Mouse (Mus musculus) spleen, postnatal 14 days (tissue): ENCODE results near the gene Ctsa.
"Not testable (repeated sequence)": the region's sequence is repeated elsewhere in the genome, so short reads cannot be mapped to it uniquely, and the experiment has no call there.

Experiments
- DNase-seq, 2 experiments: peaks; one replicate each; pipeline ENCODE4 v3.0.0; 2021 to 2022; ENCODE audit warnings: low spot score in 2 of 2

Gene Ctsa

DNA sequence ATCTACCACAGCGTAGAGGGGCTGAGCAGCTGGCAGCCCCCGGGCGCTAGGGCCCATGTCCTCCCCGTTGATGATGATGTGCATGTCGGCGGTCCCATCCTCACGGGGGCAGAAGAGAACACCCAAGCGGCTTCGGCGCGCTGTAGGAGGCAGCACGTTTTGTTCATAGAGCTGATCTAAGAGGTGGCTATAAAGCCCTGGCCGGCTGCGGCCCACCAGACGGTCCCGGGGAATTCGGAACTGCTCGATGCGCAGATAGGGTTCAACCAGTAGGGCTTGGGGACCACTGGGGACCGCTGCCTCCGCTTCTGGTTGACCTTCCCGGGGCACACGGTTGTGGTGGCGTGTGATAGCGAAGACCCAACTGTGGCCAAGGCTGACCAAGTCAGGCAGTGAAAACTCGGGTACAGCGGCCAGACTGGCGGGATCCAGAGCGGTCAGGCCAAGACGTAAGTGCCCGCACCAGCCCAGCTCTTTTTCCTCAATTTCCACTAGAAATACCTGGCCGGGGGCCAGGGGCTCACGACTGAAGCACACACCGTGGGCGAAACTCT is at the start of gene Ctsa:
Gene Ctsa, plus strand, starts transcription at position 126 of the 554 bp plus-strand sequence.
- peak; percentile 57 to 71 for DNase-seq

DNA sequence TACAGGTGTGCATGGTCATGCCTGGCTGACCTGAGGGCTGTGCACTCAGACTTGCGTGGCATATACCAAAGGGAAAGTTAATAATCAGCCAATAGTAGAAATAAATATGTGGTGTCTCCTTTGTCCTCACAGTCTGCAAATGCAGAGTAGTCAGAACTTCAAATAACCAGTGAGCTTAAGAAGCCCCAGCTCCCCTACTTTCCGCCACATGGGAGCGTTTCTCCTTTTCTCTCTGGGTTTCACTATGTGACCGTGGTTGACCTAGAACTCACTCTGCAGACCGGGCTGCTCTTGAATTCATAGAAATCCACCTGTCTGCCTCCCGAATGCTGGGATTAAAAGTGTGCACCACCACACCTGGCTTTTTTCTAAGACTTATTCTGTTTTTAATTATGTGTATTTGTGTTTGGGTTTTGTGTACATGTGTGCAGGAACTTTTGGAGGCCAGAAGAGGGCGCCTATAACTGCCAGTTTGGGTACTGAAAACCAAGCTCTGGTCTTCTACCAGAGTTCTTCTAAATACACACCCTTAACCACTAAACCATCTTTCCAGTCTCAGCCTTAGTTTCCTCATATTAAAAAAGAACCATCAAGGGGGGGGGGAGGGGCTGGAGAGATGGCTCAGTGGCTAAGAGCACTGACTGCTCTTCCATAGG is 48.6 kb upstream of the Ctsa start:
- no peak for DNase-seq

DNA sequence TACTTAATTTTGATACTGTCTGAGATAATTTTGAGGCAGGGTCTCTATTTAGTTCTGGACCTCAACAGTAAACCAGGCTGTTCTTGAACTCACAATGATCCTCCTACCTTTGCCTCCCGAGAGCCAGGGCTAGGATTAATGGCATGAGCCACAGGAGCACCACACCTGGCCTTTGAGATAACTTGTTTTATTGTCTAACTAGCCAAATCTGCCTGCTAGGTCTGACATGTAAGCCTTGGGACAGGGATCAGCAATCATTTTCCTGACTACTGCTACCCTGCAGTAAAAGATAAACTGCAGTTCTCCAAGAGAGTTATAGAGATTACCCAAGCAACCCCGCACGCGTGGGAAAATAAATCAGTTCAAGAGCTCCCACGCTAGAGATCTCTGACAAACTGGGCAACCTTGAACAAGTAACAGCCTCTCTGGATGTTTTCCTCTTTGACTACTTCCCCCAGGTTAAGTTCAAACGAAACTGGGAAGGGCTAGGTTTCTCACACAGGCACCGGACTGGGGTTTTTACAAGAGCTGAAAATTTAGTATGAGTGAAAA is 47.7 kb upstream of the Ctsa start:
- DNase-seq: no peak

DNA sequence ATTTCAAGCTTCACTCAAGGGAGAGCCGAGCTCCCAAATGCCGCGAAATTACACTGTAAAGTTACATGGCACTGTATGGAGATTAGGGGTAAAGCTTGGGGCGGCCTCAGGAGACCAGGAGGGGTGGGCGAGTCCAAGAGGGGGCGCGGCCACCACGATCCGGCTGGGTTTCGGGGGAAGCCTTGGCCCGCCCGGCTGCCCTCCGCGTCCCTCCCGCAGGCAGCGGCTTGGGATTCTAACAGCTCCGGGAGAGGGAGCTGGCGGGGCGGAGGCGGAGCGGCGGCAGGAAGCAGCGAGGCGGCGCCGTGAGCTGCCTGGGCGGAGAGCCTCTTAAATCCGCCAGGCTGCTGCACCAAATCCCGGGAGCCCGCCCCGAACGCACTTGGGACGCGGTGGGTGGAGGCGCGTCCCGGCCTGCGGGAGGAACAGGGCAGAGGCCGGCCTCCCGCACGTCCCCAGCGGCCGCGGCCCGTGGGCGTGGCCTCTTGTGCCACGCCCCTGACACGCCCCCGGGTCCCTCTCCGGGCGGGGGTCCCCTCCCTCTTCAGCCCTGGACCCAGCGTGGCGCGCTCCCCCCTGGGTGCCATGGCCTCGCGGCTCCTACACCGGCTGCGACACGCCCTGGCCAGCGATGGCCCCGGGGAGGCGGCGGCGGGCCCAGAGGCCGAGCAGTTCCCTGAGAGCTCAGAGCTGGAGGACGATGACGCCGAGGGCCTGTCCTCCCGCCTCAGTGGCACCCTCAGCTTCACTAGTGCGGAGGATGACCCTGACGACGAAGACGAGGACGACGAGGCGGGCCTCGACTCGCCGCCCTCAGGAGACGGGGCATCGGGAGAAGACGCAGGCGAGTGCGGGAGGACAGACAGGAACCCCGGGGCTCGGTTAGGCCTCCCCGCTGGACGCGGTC is 46.9 kb upstream of the Ctsa start, which contains the start of gene Snx21:
Gene Snx21, plus strand, starts transcription at position 343 of the 907 bp plus-strand sequence.
- DNase-seq: peak; percentile 43 to 45

DNA sequence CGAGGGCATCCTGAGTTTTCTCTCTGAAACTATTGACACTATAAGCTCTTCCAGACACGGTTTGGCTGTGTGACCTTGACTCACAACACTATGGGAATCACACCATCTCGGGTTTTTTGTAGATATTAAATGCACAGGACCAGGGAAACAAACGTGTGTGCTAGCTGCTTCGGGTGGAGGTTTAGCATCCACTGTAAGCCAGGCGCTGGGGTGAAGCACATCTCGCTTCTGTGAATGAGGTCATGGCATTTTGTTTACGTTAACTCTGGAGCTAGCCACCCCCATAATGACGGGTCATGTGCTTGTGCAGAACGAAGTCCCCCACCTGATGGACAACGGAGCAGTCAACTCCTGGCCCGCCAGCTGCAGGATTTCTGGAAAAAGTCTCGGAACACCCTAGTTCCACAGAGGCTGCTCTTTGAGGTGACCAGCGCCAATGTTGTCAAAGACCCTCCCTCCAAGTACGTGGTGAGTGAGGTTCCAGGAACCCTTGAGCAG is 46.2 kb upstream of the Ctsa start:
- DNase-seq: no peak

DNA sequence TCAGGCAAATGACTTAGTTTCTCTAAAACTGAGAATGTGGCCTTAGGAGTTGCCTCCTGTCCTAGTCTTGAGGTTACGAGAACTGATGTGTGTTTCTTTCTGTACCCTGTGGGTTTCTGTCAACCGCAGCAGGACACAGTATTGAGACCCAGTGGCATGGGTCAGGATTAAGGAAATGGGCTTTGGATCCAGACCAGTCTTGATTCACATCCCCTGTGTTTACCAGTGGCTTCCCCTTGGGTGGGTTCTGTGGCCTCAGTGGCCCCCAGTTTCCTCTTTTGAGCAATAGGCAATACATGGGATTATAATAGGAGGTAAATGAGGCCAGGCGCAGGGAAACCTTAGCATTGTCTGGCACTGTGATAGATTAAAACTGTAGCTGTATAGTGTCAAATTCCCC is 45.6 kb upstream of the Ctsa start:
- no peak for DNase-seq

DNA sequence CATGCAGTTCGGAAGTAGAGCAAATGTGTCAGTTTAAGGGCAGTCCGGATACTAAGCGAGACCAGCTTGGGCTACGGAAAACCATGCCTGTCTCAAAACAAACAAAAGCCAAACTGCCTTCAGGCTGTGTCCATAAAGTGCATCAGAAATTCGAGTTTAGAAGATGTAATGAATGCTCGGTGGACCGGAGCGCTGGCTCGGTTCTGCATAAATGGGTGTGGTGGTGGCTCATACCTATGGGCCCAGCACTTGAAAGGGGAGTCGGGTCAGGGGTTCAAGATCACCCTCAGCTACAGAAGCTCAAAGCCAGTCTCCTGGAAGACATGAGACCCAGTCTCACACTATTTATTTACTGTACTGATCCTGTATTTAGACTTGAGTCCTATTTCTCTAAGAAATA is 44.9 kb upstream of the Ctsa start:
- DNase-seq: no peak

DNA sequence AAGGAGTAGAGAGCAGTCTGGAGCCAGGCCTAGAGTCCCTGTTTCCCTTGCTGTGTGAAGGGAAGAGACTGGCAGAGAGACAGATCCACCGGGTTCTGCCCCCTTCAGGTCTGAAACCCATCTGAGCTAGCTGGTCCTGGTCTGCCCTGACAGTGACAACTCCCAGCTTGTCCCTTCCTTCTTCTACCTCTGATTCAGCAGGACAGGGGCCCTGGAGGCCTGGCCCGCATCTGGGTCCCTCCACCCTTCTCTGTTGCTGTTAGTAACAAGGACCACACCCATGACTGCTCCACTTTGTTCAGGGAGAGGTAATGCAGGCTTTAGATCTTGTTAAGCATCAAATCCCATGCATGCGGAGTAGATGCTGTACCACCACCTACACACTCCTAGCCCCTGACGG is 44.3 kb upstream of the Ctsa start:
- no peak for DNase-seq

DNA sequence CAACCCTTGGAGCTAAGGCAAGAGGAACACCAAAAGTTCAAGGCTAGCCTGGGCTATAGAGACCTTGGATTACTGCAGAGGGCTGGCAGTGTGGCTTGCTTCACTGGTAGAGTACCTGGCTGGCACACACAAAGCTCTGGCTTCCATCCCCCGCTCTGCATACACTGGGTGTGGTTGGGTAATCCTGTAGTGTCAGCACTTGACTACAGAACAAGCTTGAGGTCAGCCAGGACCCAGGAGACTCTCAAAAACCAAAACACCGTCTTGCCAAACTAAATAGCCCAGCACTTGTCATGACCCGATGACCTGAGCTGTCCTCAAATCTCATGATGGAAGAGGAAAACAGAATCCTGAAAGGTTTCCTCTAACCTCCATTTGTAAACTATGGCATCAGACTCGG is 42.2 kb upstream of the Ctsa start:
- DNase-seq: no peak

DNA sequence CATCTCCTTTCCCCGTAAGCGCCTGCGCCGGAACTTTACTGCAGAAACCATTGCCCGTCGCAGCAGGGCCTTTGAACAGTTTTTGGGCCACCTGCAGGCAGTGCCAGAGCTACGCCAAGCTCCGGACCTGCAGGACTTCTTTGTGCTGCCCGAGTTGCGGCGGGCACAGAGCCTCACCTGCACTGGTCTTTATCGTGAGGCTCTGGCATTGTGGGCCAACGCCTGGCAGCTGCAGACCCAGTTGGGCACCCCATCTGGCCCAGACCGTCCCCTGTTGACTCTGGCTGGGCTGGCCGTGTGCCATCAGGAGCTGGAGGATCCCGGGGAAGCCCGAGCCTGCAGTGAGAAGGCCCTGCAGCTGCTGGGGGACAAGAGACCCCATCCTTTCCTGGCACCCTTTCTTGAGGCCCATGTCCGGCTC is 40.8 kb upstream of the Ctsa start:
- no peak for DNase-seq

DNA sequence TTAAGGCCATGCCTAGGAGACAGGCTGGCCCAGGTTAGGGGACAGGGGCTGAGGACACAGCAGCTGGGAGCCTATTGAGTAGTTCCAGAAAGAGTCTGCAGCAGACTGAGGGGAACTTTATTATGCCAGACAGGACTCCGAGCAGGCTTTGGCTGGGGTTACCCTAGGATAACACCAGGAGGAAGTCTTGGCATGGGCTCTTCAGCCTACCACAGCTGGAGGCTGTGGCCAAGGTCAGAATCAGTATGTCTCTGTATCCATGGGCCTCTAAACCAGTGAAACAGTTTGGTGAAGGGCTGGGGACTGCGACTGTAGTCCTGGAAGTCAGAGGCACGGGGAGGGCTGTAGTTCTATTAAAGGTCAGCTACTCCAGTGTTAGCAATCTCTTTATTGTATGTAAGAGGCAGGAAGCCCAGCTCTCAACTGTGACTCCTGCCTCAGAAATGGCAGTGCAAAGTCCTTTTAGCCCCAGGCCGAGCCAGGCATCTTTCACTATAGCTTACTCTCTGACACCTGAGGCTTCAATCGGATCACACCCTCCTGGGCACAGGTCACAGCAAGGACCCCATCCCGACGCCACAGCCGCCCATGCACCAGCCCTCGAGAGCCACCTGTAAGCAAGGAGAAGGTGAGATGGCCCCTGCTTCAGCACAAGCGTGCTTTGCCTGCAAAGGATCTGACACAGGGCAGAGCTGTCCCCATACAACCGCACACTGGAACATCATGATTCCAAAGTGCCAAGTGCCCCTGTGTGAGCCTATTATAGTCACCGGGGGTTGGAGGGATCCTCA is 40.1 kb upstream of the Ctsa start:
- DNase-seq: no peak

DNA sequence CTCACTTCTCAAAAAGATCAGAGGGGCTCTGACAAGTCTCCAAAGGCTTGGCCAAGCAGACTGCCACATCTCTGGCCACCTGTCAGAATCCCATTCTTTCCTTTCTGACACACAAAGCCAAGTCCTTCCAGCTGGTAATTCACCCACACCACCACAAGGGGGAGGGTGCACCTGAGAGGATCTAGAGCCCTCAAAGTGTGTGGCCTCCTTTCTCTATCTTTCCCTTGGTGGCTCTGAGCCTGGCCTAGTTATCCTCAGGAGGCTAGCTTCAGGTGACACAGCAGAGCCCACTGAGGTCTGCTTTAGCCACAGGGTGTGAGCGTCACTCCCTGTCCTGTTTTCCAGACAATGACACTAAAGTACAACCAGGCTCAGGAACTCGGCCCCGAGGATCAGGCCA is 39.4 kb upstream of the Ctsa start:
- peak; percentile 38 to 62 for DNase-seq

DNA sequence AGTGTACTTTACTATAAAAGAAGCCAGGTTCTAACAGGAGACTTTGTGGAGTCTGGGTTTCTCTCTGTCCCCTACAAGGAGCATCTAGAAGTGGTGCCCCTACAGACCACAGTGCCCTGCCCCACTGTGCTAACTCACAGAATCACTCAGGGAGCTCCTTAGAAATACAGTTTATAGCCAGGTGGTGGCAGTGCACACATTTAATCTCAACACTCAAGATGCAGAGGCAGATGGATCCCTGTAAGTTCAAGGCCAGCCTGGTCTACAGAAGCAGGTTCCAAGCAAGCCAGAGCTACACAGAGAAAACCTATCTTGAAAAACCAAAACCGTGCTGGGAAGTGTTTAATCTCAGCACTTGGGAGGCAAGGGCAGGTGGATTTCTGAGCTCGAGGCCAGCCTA is 38.9 kb upstream of the Ctsa start:
- DNase-seq: no peak

DNA sequence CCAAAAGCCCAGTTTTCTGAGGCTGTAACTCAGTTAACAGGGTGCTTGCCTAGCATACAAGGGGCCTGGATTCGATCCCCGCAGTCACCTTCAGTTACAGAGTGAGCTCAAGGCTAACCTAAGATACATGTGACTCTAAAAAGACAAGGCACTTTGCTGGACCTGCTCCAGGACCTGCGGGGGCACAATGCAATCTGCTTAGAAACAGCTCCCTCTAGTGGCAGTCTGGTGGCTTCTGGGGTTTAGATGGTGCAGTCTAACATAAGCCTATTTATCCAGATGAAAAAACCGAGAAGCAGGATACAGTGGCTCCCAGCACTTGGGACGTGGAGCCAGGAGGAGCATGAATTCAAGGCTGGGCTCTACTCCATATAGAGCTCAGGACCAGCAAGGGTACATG is 38.4 kb upstream of the Ctsa start:
- peak; percentile 48 to 76 for DNase-seq

DNA sequence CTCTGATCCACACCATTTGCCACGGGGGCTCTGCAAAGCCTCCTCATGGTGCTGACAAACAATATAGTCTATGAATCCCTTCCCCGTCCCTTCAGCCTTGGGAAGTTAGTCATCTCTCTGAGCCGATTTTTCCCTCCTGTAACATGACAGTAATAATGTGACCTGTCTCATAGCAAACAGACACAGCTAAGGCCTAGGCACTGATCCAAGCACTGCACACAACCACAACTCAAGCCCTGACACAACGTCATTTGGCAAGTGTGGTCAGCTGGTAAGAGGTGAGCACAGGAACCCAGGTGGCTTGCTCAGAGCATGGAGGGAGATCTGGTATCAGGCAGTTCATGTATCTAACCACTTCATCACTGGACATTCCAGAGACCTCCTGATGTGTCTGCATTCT is 36.8 kb upstream of the Ctsa start:
- DNase-seq: no peak

DNA sequence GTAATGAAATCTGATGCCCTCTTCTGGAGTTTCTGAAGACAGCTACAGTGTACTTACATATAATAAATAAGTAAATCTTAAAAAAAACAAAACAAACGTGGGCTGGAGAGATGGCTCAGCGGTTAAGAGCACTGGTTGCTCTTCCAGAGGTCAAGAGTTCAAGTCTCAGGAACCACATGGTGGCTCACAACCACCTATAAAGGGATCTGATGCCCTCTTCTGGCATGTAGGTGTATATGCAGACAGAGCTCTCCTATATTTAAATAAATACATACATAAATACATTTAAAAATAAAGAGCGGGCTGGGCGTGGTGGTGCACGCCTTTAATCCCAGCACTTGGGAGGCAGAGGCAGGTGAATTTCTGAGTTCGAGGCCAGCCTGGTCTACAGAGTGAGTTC is 34.1 kb upstream of the Ctsa start:
- DNase-seq: not testable (repeated sequence)

DNA sequence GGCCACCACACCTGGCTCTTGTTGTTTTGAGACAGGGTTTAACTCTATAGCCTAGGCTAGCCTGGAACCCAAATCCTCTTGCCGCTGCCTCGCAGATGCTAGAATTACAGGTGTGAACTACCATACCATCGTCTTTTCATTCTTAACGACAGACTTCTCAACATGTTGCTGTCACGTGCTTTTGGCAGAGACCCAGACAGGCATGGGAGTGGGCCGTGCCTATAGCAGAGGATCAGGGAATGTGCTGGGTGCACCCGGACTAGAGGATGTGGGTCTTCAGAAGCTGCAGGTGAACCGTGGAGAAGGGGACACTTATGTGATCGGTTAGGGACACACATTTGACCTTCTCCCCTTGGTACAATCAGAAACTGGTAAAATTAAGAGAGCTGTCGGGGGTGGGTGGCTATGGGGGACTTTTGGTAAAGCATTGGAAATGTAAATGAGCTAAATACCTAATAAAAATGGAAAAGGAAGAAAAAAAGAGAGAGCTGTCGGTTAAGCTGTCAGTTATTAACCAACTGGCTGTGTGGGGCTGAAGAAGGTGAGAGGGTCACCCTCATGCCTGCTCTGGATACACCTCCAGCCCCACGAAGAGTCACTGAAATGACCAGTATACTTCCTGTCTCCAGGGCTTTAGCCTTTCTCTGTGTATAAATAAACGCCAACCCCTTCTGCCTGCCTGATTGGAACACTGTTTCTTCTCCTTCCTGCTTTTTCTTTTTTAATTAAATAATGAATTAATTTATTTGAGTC is 32.2 kb upstream of the Ctsa start:
- no peak for DNase-seq

DNA sequence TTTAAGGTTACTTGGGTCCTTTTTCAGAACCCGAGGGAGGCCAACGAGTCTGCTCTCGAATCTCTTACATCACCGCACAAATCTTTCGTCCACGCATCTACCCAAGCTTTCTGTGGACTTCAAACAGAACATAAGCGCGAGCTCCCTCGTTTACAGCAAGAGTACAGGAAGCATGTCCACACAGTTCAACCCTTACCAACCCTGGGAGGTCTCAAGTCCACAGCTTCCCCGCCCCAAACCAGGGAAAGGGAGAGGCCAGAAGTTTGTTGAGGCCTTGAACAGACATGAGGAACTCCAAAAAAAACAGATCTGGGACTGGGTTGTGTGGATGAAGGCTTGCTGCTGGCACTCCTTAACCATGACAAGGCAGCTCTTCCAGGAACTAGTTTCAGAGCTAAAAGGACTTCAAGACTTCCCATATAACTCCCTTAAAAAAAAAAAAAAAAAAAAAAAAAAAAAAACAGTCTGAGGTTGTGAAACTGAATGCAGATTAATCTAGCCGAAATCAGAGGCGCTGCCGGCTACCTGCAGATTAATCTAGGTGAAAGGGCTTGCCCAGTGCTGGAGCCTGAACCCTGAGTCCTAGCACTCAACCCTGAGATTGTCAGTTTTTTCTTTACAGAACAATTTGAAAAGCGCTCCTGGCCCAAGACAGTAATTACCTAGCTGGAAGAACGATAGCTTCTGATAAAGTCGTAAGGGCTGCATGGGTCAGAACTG is 29.3 kb upstream of the Ctsa start:
- no peak for DNase-seq

DNA sequence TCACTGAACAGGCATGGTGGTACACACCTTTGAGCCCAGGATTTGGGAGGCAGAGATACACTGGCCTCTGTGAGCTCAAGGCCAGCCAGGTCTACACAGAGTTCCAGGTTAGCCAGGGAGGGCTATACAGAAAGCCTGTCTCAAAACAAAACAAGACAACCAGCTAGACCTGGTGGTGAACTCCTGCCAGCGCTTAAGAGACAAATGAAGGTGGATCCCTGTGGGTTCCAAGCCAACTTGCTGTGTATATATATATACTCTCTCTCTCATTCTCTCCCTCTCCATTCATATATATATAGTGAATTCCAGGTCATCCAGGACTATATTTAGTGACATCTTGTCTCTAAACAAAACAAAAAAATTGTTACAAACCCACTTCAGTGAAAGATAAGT is 28.8 kb upstream of the Ctsa start:
- no peak for DNase-seq
